Mouse (Mus musculus): ENCODE data around the gene Aqp8.

GRCm38 (mm10) chr7:123487703-123488102 lies 25.6 kb downstream of the Aqp8 start:
- TF ChIP-seq POLR2A (IDR thresholded peaks at IDR 0.05; ENCODE audit: borderline replicate concordance, extremely low read depth, insufficient read depth, insufficient read length, poor library complexity, severe bottlenecking) (no peak), CTCF (IDR thresholded peaks at IDR 0.05; ENCODE audit: borderline replicate concordance, extremely low read depth, insufficient read depth, insufficient read length) (no peak)

Measured in brain, embryonic 14.5 days (tissue).